Comparison of ENCODE assay signal across 8 mouse cellular contexts in genomic region chr11:96735908-96736307, GRCm38 (mm10). TPM values are rescaled to one million over a fixed set of nuclear protein-coding genes. Genes with fewer than 3 reads are reported as not detected.
DNase-seq lines count a peak whose midpoint lies in the region; ATAC-seq lines count a peak whose summit lies in the region.

No protein-coding gene starts in this region.

- H3K27me3 ChIP-seq in heart, embryonic 14.5 days (ENCODE audit: control insufficient read depth, insufficient read depth, low read length), result peaks cover 12% of the 10 kb centered on the region; the same call in 1 of the 2 replicates
- H3K27me3 ChIP-seq in kidney, embryonic 16.5 days (ENCODE audit: insufficient read depth, low read length), result peaks cover 6% of the 10 kb centered on the region; the same call in 1 of the 2 replicates
- H3K27me3 ChIP-seq in liver, embryonic 12.5 days (replicated peaks), result peaks cover 30% of the 10 kb centered on the region
- H3K27me3 ChIP-seq in neural tube, embryonic 11.5 days (ENCODE audit: control insufficient read depth, insufficient read depth, low read length), result no peaks in the 10 kb centered on the region

- ATAC-seq in heart, embryonic 14.5 days (ENCODE audit: insufficient number of reproducible peaks, insufficient read depth, low FRiP score, low read depth), result no peak
- ATAC-seq in kidney, embryonic 16.5 days (ENCODE audit: low FRiP score, low TSS enrichment), result 0 out of 2 replicates have a peak, but pooled peaks have one; percentile 73
- no peak for ATAC-seq in liver, embryonic 12.5 days
- ATAC-seq in neural tube, embryonic 11.5 days (ENCODE audit: insufficient read depth, low FRiP score, low TSS enrichment), result 0 out of 2 replicates have a peak, but pooled peaks have one; percentile 52

- no peak overlapping the region for H3K27ac ChIP-seq in heart, embryonic 14.5 days (replicated peaks in 1 of 2; ENCODE audit: control insufficient read depth in 1 of 2, insufficient read depth in 1 of 2, low read depth in 2 of 2, low read length in 2 of 2)
- peak overlapping the region; percentile 76 for H3K27ac ChIP-seq in kidney, embryonic 16.5 days (ENCODE audit: low read length)
- H3K27ac ChIP-seq in liver, embryonic 12.5 days, result no peak overlapping the region
- peak overlapping the region; percentile 21 for H3K27ac ChIP-seq in neural tube, embryonic 11.5 days (ENCODE audit: low read depth, low read length)

- H3K4me1 ChIP-seq in heart, embryonic 14.5 days (ENCODE audit: control insufficient read depth in 2 of 2, insufficient read depth in 2 of 2, low read length in 2 of 2), result peaks cover 5 to 6% of the 10 kb centered on the region in 2 experiments; a peak in 2 of 4 replicates
- H3K4me1 ChIP-seq in kidney, embryonic 16.5 days (ENCODE audit: insufficient read depth, low read length), result peaks cover 50% of the 10 kb centered on the region
- H3K4me1 ChIP-seq in liver, embryonic 12.5 days, result no peaks in the 10 kb centered on the region
- peaks cover 40% of the 10 kb centered on the region for H3K4me1 ChIP-seq in neural tube, embryonic 11.5 days (ENCODE audit: control insufficient read depth, insufficient read depth, low read length)

- H3K4me3 ChIP-seq in heart, embryonic 14.5 days (ENCODE audit: control insufficient read depth in 1 of 2, insufficient read depth in 1 of 2, low read depth in 1 of 2, low read length in 2 of 2), result peak overlapping the region; percentile 27 to 44
- H3K4me3 ChIP-seq in kidney, embryonic 16.5 days (ENCODE audit: low read length), result peak overlapping the region; percentile 26
- peak overlapping the region; percentile 17; the same call in 1 of the 2 replicates for H3K4me3 ChIP-seq in liver, embryonic 12.5 days
- peak overlapping the region; percentile 12; the same call in 1 of the 2 replicates for H3K4me3 ChIP-seq in neural tube, embryonic 11.5 days (ENCODE audit: low read depth, low read length)

- WGBS in heart, embryonic 14.5 days, result under 1% methylated on average over 19 of the region's 19 CpGs
- 2% methylated on average over 19 of the region's 19 CpGs for WGBS in kidney, embryonic 16.5 days
- WGBS in liver, embryonic 12.5 days (ENCODE audit: insufficient replicate concordance), result 7% methylated on average over 19 of the region's 19 CpGs
- 2% methylated on average over 19 of the region's 19 CpGs for WGBS in neural tube, embryonic 11.5 days

- no peaks in the 10 kb centered on the region for H3K36me3 ChIP-seq in heart, embryonic 14.5 days (ENCODE audit: control insufficient read depth, insufficient read depth, low read length)
- H3K36me3 ChIP-seq in kidney, embryonic 16.5 days (ENCODE audit: insufficient read depth, low read length), result no peaks in the 10 kb centered on the region
- no peaks in the 10 kb centered on the region for H3K36me3 ChIP-seq in liver, embryonic 12.5 days
- no peaks in the 10 kb centered on the region for H3K36me3 ChIP-seq in neural tube, embryonic 11.5 days (ENCODE audit: control insufficient read depth, insufficient read depth, low read length)

- peak overlapping the region; percentile 68; the same call in 1 of the 2 replicates for H3K9ac ChIP-seq in heart, embryonic 14.5 days (ENCODE audit: low read length)
- peak overlapping the region; percentile 63 for H3K9ac ChIP-seq in kidney, embryonic 16.5 days (replicated peaks; ENCODE audit: low read length)
- H3K9ac ChIP-seq in liver, embryonic 12.5 days, result no peak overlapping the region
- peak overlapping the region; percentile 41 for H3K9ac ChIP-seq in neural tube, embryonic 11.5 days (ENCODE audit: low read length)

- peak; percentile 9 for DNase-seq in gastrocnemius, adult 18-20 months (ENCODE audit: low spot score)
- no peak for DNase-seq in gastrocnemius, adult 8-10 months (ENCODE audit: low spot score in 2 of 2)
- peak; percentile 57 for DNase-seq in embryo, embryonic 11.5 days (ENCODE audit: low read depth, low spot score)
- peak; percentile 85 for DNase-seq in neural tube, embryonic 11.5 days (ENCODE audit: low spot score)
- no peak for DNase-seq in adipocyte (ENCODE audit: low spot score)

- H3K4me2 ChIP-seq in heart, embryonic 14.5 days (ENCODE audit: low read length), result peak overlapping the region; percentile 65
- H3K4me2 ChIP-seq in kidney, embryonic 16.5 days (replicated peaks; ENCODE audit: low read depth, low read length), result peak overlapping the region; percentile 64
- H3K4me2 ChIP-seq in liver, embryonic 12.5 days, result peak overlapping the region; percentile 49
- H3K4me2 ChIP-seq in neural tube, embryonic 11.5 days (ENCODE audit: low read depth), result peak overlapping the region; percentile 38

- no peaks in the 10 kb centered on the region for H3K9me3 ChIP-seq in heart, embryonic 14.5 days (ENCODE audit: control insufficient read depth, low read length)
- H3K9me3 ChIP-seq in kidney, embryonic 16.5 days (ENCODE audit: low read length), result no peaks in the 10 kb centered on the region
- H3K9me3 ChIP-seq in liver, embryonic 12.5 days (replicated peaks), result no peaks in the 10 kb centered on the region
- no peaks in the 10 kb centered on the region for H3K9me3 ChIP-seq in neural tube, embryonic 11.5 days (ENCODE audit: control insufficient read depth, low read length)

RNA-seq across cellular contexts. Expression of gene Snx11, which starts 41.5 kb away (rescaled TPM):
- total RNA-seq in gastrocnemius, adult 18-20 months (2021), result 10 to 100 TPM in 1 of 2 experiments, 1 to 10 TPM in 1; 9.6 to 10.3 TPM
- 10 to 100 TPM in 3 of 4 experiments, 1 to 10 TPM in 1; 7.7 to 12.0 (median 11.0) TPM for total RNA-seq in gastrocnemius, adult 8-10 months (2022)
- 4.3 and 6.1 TPM in 2 replicates for polyA plus RNA-seq in heart, embryonic 14.5 days (2014; fragmentation: Nextera tagmentation; extraction: Ambion mirVana)
- polyA plus RNA-seq in kidney, embryonic 16.5 days (2015; fragmentation: Nextera tagmentation; extraction: Ambion mirVana), result 20.1 and 21.8 TPM in 2 replicates
- 14.3 and 14.4 TPM in 2 replicates for polyA plus RNA-seq in liver, embryonic 12.5 days (2016; fragmentation: Nextera tagmentation; extraction: Ambion mirVana)
- polyA plus RNA-seq in neural tube, embryonic 11.5 days (2014; fragmentation: Nextera tagmentation; extraction: Ambion mirVana), result 19.9 and 20.9 TPM in 2 replicates

RNA-seq across cellular contexts. Expression of gene Cbx1, which starts 53.0 kb away (rescaled TPM):
- total RNA-seq in gastrocnemius, adult 18-20 months (2021), result 10 to 100 TPM; 34.2 to 36.1 TPM
- total RNA-seq in gastrocnemius, adult 8-10 months (2022), result 10 to 100 TPM; 33.3 to 37.5 (median 35.5) TPM
- 41.1 and 44.2 TPM in 2 replicates for polyA plus RNA-seq in heart, embryonic 14.5 days (2014; fragmentation: Nextera tagmentation; extraction: Ambion mirVana)
- polyA plus RNA-seq in kidney, embryonic 16.5 days (2015; fragmentation: Nextera tagmentation; extraction: Ambion mirVana), result 109 and 121 TPM in 2 replicates
- polyA plus RNA-seq in liver, embryonic 12.5 days (2016; fragmentation: Nextera tagmentation; extraction: Ambion mirVana), result 51.6 and 52.4 TPM in 2 replicates
- 133 and 135 TPM in 2 replicates for polyA plus RNA-seq in neural tube, embryonic 11.5 days (2014; fragmentation: Nextera tagmentation; extraction: Ambion mirVana)

Comparison
In these comparisons a context has a peak if more than half of its experiments do, and no peak if none do; other contexts are left out.
1. DNase-seq: peak in gastrocnemius, adult 18-20 months (single experiment), embryo, embryonic 11.5 days (single experiment) and neural tube, embryonic 11.5 days (single experiment); none in gastrocnemius, adult 8-10 months (0 of 2) and adipocyte (single experiment).
2. ATAC-seq: peak in kidney, embryonic 16.5 days (single experiment) and neural tube, embryonic 11.5 days (single experiment); none in heart, embryonic 14.5 days (single experiment) and liver, embryonic 12.5 days (single experiment).
3. H3K27ac ChIP-seq: peak in kidney, embryonic 16.5 days (single experiment) and neural tube, embryonic 11.5 days (single experiment); none in heart, embryonic 14.5 days (0 of 2) and liver, embryonic 12.5 days (single experiment).
4. Peak in every context shown above with its lines, with median percentiles within 50 percentile points of each other: H3K4me2 ChIP-seq and H3K4me3 ChIP-seq.